Mouse (Mus musculus) skeletal muscle tissue, postnatal 0 days (tissue): Measurements from ENCODE around the gene Tmod1. TPM values are rescaled to one million over a fixed set of nuclear protein-coding genes. Genes with fewer than 3 reads are reported as not detected.

ENCODE experiments used
- polyA plus RNA-seq: library from polyadenylated mRNA; unstranded; fragments of >200 nt; fragmentation: Nextera tagmentation; extraction: Ambion mirVana; gene quantifications from 2 replicates; pipeline ENCODE4 v1.2.1, GENCODE M21; 2015

The Tmod1 gene
- polyA plus RNA-seq: 204 and 208 TPM in 2 replicates

GRCm38 (mm10) chr4:46038892-46039751, at the start of gene Tmod1:
Gene Tmod1, plus strand, starts transcription at chr4:46038935.

GRCm38 (mm10) chr4:46138287-46139222, 99.8 kb downstream of the Tmod1 start, which contains the start of the genes Ncbp1 and Tstd2:
Gene Ncbp1, plus strand, starts transcription at chr4:46138613.
Gene Tstd2, minus strand, starts transcription at chr4:46138694.

Other genes with a start within 250 kb of the Tmod1 start
- gene Aldh1b1, start 239.9 kb upstream of the Tmod1 start, polyA plus RNA-seq: 1.8 and 3.2 TPM in 2 replicates
- gene Igfbpl1, start 212.0 kb upstream of the Tmod1 start, polyA plus RNA-seq: not detected in 2 replicates
- 0.05 and 0.06 TPM in 2 replicates for gene Stra6l, start 190.3 kb upstream of the Tmod1 start, polyA plus RNA-seq
- gene Ccdc180, start 148.6 kb upstream of the Tmod1 start, polyA plus RNA-seq: 0.07 TPM in 1 of 2 replicates, not detected in the other
- gene Tdrd7, start 73.6 kb upstream of the Tmod1 start, polyA plus RNA-seq: 15.3 and 16.9 TPM in 2 replicates
- 20.8 and 21.6 TPM in 2 replicates for gene Ncbp1, start 99.7 kb downstream of the Tmod1 start, polyA plus RNA-seq
- gene Tstd2, start 99.8 kb downstream of the Tmod1 start, polyA plus RNA-seq: 14.1 and 14.6 TPM in 2 replicates
- 21.1 and 21.2 TPM in 2 replicates for gene Xpa, start 157.4 kb downstream of the Tmod1 start, polyA plus RNA-seq